Mouse (Mus musculus) stomach, embryonic 14.5 days (tissue): ENCODE data around the gene A2ml1. TPM values are rescaled to one million over a fixed set of nuclear protein-coding genes. Genes with fewer than 3 reads are reported as not detected.

Experiments
- polyA plus RNA-seq: library from polyadenylated mRNA; unstranded; fragments of >200 nt; fragmentation: Nextera tagmentation; extraction: Ambion mirVana; gene quantifications from 2 replicates; pipeline ENCODE4 v1.2.1, GENCODE M21; 2014

Gene A2ml1
- polyA plus RNA-seq, 1 experiment from 2014 or later, result 4.4 TPM

Other genes with a start within 250 kb of the A2ml1 start
- 18.5 and 21.7 TPM in 2 replicates for gene Tulp3, start 225.8 kb downstream of the A2ml1 start, polyA plus RNA-seq
- 126 and 137 TPM in 2 replicates for gene Rhno1, start 218.7 kb downstream of the A2ml1 start, polyA plus RNA-seq
- gene Foxm1, start 218.6 kb downstream of the A2ml1 start, polyA plus RNA-seq, result 34.9 and 38.7 TPM in 2 replicates
- 0.30 and 0.39 TPM in 2 replicates for gene Tex52, start 206.2 kb downstream of the A2ml1 start, polyA plus RNA-seq
- not detected in 2 replicates for gene Gm44596, start 206.1 kb downstream of the A2ml1 start, polyA plus RNA-seq
- 5.8 and 7.4 TPM in 2 replicates for gene Nrip2, start 182.3 kb downstream of the A2ml1 start, polyA plus RNA-seq
- gene Itfg2, start 156.7 kb downstream of the A2ml1 start, polyA plus RNA-seq, result 33.4 and 39.0 TPM in 2 replicates
- 392 and 413 TPM in 2 replicates for gene Fkbp4, start 142.9 kb downstream of the A2ml1 start, polyA plus RNA-seq
- gene Pzp, start 54.9 kb downstream of the A2ml1 start, polyA plus RNA-seq, result 0.07 and 0.10 TPM in 2 replicates
- not detected in 2 replicates for gene Klrb1a, start 41.9 kb upstream of the A2ml1 start, polyA plus RNA-seq
- gene Clec2h, start 80.8 kb upstream of the A2ml1 start, polyA plus RNA-seq, result not detected in 2 replicates
- gene Klrb1, start 141.5 kb upstream of the A2ml1 start, polyA plus RNA-seq, result not detected in 2 replicates
- not detected in 2 replicates for gene Klrb1c, start 207.6 kb upstream of the A2ml1 start, polyA plus RNA-seq
- not detected in 2 replicates for gene Gm44511, start 244.7 kb upstream of the A2ml1 start, polyA plus RNA-seq
- gene Klrb1b, start 244.7 kb upstream of the A2ml1 start, polyA plus RNA-seq, result 0.29 and 0.34 TPM in 2 replicates